Comparison of ENCODE assay signal across 12 mouse cellular contexts in genomic region chr17:63303862-63304261, GRCm38 (mm10).
DNase-seq lines count a peak whose midpoint lies in the region; ATAC-seq and TF ChIP-seq lines count a peak whose summit lies in the region.
"Had no signal": no experiment of that assay in that cellular context is flagged by ENCODE, and none has a peak within 500 bp of the region (broad histone marks: within the 10 kb centered on the region; RNA-seq: fewer than 3 reads in every experiment).

No protein-coding gene starts in this region.

- no peak for DNase-seq in lung, postnatal 0 days (ENCODE audit: low spot score)
- DNase-seq in lung, adult 2 months: no peak
- DNase-seq in cerebellum, adult 2 months: peak; percentile 74 to 84
- DNase-seq: kidney, adult 9 months; lung, postnatal 4 days had no signal

- 0 out of 2 replicates have a peak overlapping the region, but pooled peaks have one; percentile 15 for H3K27ac ChIP-seq in heart, embryonic 13.5 days (replicated peaks)
- H3K27ac ChIP-seq in heart, embryonic 11.5 days (ENCODE audit: low read depth, low read length): no peak overlapping the region
- no peak overlapping the region for H3K27ac ChIP-seq in lung, postnatal 0 days (ENCODE audit: low read length)
- peak overlapping the region; percentile 20; the same call in 1 of the 2 replicates for H3K27ac ChIP-seq in cerebellum, adult 2 months (ENCODE audit: insufficient read depth, low read length)
- H3K27ac ChIP-seq in macrophage: peak overlapping the region; percentile 52
- H3K27ac ChIP-seq: embryonic facial prominence, embryonic 10.5 days; limb, embryonic 13.5 days had no signal

- peaks cover 12% of the 10 kb centered on the region for H3K4me1 ChIP-seq in heart, embryonic 13.5 days
- H3K4me1 ChIP-seq in heart, embryonic 11.5 days (ENCODE audit: control insufficient read depth, insufficient read depth, low read length): 0 out of 2 replicates have a peak, but pooled peaks cover 3% of the 10 kb centered on the region
- H3K4me1 ChIP-seq in lung, postnatal 0 days (ENCODE audit: insufficient read depth, low read depth, low read length): peaks cover 4% of the 10 kb centered on the region; the same call in 1 of the 2 replicates
- H3K4me1 ChIP-seq in lung, adult 2 months (ENCODE audit: control insufficient read depth, insufficient read depth, low read length): peaks cover 5% of the 10 kb centered on the region
- peaks cover 17% of the 10 kb centered on the region; the same call in 1 of the 2 replicates for H3K4me1 ChIP-seq in cerebellum, adult 2 months (ENCODE audit: control insufficient read depth, insufficient read depth, low read length)

- no peaks in the 10 kb centered on the region for H3K36me3 ChIP-seq in heart, embryonic 13.5 days
- no peaks in the 10 kb centered on the region for H3K36me3 ChIP-seq in heart, embryonic 11.5 days (ENCODE audit: control insufficient read depth, insufficient read depth, low read length)
- no peaks in the 10 kb centered on the region for H3K36me3 ChIP-seq in lung, postnatal 0 days (ENCODE audit: insufficient read depth, low read length)
- H3K36me3 ChIP-seq in macrophage (ENCODE audit: inconsistent target): no peaks in the 10 kb centered on the region
- H3K36me3 ChIP-seq: embryonic facial prominence, embryonic 10.5 days; limb, embryonic 13.5 days had no signal

- H3K9me3 ChIP-seq in heart, embryonic 13.5 days: no peaks in the 10 kb centered on the region
- no peaks in the 10 kb centered on the region for H3K9me3 ChIP-seq in heart, embryonic 11.5 days (replicated peaks; ENCODE audit: control insufficient read depth, low read length)
- no peaks in the 10 kb centered on the region for H3K9me3 ChIP-seq in lung, postnatal 0 days (ENCODE audit: low read length)
- H3K9me3 ChIP-seq: embryonic facial prominence, embryonic 10.5 days; limb, embryonic 13.5 days had no signal

- no peak for ATAC-seq in heart, embryonic 13.5 days (ENCODE audit: extremely low read depth, insufficient number of reproducible peaks, low FRiP score, low TSS enrichment)
- no peak for ATAC-seq in heart, embryonic 11.5 days (replicated peaks; ENCODE audit: insufficient number of reproducible peaks, low FRiP score, low TSS enrichment)
- ATAC-seq in lung, postnatal 0 days: peak; percentile 17
- ATAC-seq in megakaryocyte progenitor cell, adult 5-6 weeks (replicated peaks; ENCODE audit: poor library complexity): no peak
- ATAC-seq: hindbrain, embryonic 16.5 days had no signal

- H3K9ac ChIP-seq in heart, embryonic 13.5 days: no peak overlapping the region
- H3K9ac ChIP-seq in heart, embryonic 11.5 days (ENCODE audit: low read depth, low read length): no peak overlapping the region
- no peak overlapping the region for H3K9ac ChIP-seq in lung, postnatal 0 days (replicated peaks; ENCODE audit: low read depth)
- H3K9ac ChIP-seq: limb, embryonic 13.5 days had no signal

- H3K4me2 ChIP-seq in heart, embryonic 13.5 days: no peak overlapping the region
- no peak overlapping the region for H3K4me2 ChIP-seq in heart, embryonic 11.5 days
- no peak overlapping the region for H3K4me2 ChIP-seq in lung, postnatal 0 days (replicated peaks; ENCODE audit: low read depth, low read length)
- H3K4me2 ChIP-seq: limb, embryonic 13.5 days had no signal

- no peak for TF ChIP-seq EP300 in lung, postnatal 0 days (IDR thresholded peaks at IDR 0.05)

- WGBS in heart, embryonic 13.5 days: 52% methylated on average over 4 of the region's 4 CpGs
- WGBS in heart, embryonic 11.5 days (ENCODE audit: insufficient replicate concordance): 43% methylated on average over 4 of the region's 4 CpGs
- WGBS in lung, postnatal 0 days: 55% methylated on average over 4 of the region's 4 CpGs
- 64% methylated on average over 4 of the region's 4 CpGs for WGBS in lung, adult 2 months
- WGBS in cerebellum, adult 2 months: 18% methylated on average over 4 of the region's 4 CpGs
- WGBS in macrophage (ENCODE audit: missing documents): 81% methylated on average over 4 of the region's 4 CpGs

- TF ChIP-seq POLR2A in lung, adult 2 months (IDR thresholded peaks at IDR 0.05; ENCODE audit: borderline replicate concordance, extremely low read depth, low read depth, low read length): no peak
- no peak for TF ChIP-seq POLR2A in cerebellum, adult 2 months (IDR thresholded peaks at IDR 0.05; ENCODE audit: borderline replicate concordance, insufficient read depth, low read length)

- H3K79me2 ChIP-seq in macrophage (ENCODE audit: inconsistent target): no peaks in the 10 kb centered on the region

- H3K27me3 ChIP-seq in heart, embryonic 13.5 days (replicated peaks): no peaks in the 10 kb centered on the region
- no peaks in the 10 kb centered on the region for H3K27me3 ChIP-seq in heart, embryonic 11.5 days (ENCODE audit: control insufficient read depth, insufficient read depth, low read length)
- H3K27me3 ChIP-seq in lung, postnatal 0 days (replicated peaks; ENCODE audit: insufficient read depth, low read length): no peaks in the 10 kb centered on the region
- H3K27me3 ChIP-seq in cerebellum, adult 2 months (ENCODE audit: control insufficient read depth, insufficient read depth, low read length): no peaks in the 10 kb centered on the region
- H3K27me3 ChIP-seq: limb, embryonic 13.5 days had no signal

- no peak overlapping the region for H3K4me3 ChIP-seq in heart, embryonic 13.5 days
- no peak overlapping the region for H3K4me3 ChIP-seq in heart, embryonic 11.5 days (ENCODE audit: low read depth, low read length)
- no peak overlapping the region for H3K4me3 ChIP-seq in lung, postnatal 0 days (ENCODE audit: low read depth, low read length)
- no peak overlapping the region for H3K4me3 ChIP-seq in lung, adult 2 months (replicated peaks; ENCODE audit: extremely low read depth, low read depth, low read length)
- no peak overlapping the region for H3K4me3 ChIP-seq in cerebellum, adult 2 months (replicated peaks; ENCODE audit: insufficient read depth, low read depth, low read length)
- no peak overlapping the region for H3K4me3 ChIP-seq in macrophage (ENCODE audit: inconsistent target)
- H3K4me3 ChIP-seq: embryonic facial prominence, embryonic 10.5 days; limb, embryonic 13.5 days had no signal

- no peak for TF ChIP-seq CTCF in lung, postnatal 0 days (IDR thresholded peaks at IDR 0.05)
- TF ChIP-seq CTCF in lung, adult 2 months (IDR thresholded peaks at IDR 0.05; ENCODE audit: insufficient read depth, low read length): no peak
- TF ChIP-seq CTCF in cerebellum, adult 2 months (IDR thresholded peaks at IDR 0.05; ENCODE audit: borderline replicate concordance, insufficient read depth, low read depth, low read length): no peak

Comparison
In these comparisons a context has a peak if more than half of its experiments do, and no peak if none do; other contexts are left out.
1. H3K27ac ChIP-seq: peak in heart, embryonic 13.5 days (single experiment), cerebellum, adult 2 months (single experiment) and macrophage (single experiment); none in heart, embryonic 11.5 days (single experiment) and lung, postnatal 0 days (single experiment).
2. DNase-seq: peak in cerebellum, adult 2 months (2 of 2); none in lung, postnatal 0 days (single experiment) and lung, adult 2 months (single experiment).